Mouse (Mus musculus) naive thymus-derived CD4-positive, alpha-beta T cell, adult 2 months (primary cell): ENCODE measurements around the gene Map4k3.
A peak's percentile ranks its signal among the peaks of the same experiment; 100 is the strongest.
"Not testable (repeated sequence)": the region's sequence is repeated elsewhere in the genome, so short reads cannot be mapped to it uniquely, and the experiment has no call there.

ENCODE experiments used
- DNase-seq: peaks from one replicate; pipeline ENCODE4 v3.0.0-alpha.2; 2011; ENCODE audit warnings: low read depth

Gene Map4k3

GRCm38 (mm10) chr17:80568441-80568840, 159.8 kb downstream of the Map4k3 start:
- DNase-seq: no peak

- DNase-seq: peak; percentile 86
Observed at GRCm38 (mm10) chr17:80564611-80564924, 163.7 kb downstream of the Map4k3 start.

GRCm38 (mm10) chr17:80563762-80564610, 164.3 kb downstream of the Map4k3 start:
- peak; percentile 89 for DNase-seq

- DNase-seq: no peak
Observed at GRCm38 (mm10) chr17:80562792-80563191, 165.5 kb downstream of the Map4k3 start.

- peak; percentile 90 for DNase-seq
Observed at GRCm38 (mm10) chr17:80560669-80561401, 167.4 kb downstream of the Map4k3 start.

- DNase-seq: no peak
Observed at GRCm38 (mm10) chr17:80559745-80560144, 168.5 kb downstream of the Map4k3 start.

GRCm38 (mm10) chr17:80559050-80559449, 169.2 kb downstream of the Map4k3 start:
- DNase-seq: peak; percentile 83

- DNase-seq: no peak
Observed at GRCm38 (mm10) chr17:80558583-80558982, 169.7 kb downstream of the Map4k3 start.

- no peak for DNase-seq
Observed at GRCm38 (mm10) chr17:80557461-80557860, 170.8 kb downstream of the Map4k3 start.

GRCm38 (mm10) chr17:80553318-80554270, 174.7 kb downstream of the Map4k3 start:
- DNase-seq: peak; percentile 91

- DNase-seq: no peak
Observed at GRCm38 (mm10) chr17:80552653-80553052, 175.6 kb downstream of the Map4k3 start.

- DNase-seq: no peak
Observed at GRCm38 (mm10) chr17:80550981-80551380, 177.3 kb downstream of the Map4k3 start.

- DNase-seq: no peak
Observed at GRCm38 (mm10) chr17:80546846-80547245, 181.4 kb downstream of the Map4k3 start.

GRCm38 (mm10) chr17:80546227-80546626, 182.1 kb downstream of the Map4k3 start:
- no peak for DNase-seq

GRCm38 (mm10) chr17:80543646-80544045, 184.6 kb downstream of the Map4k3 start:
- no peak for DNase-seq

- DNase-seq: no peak
Observed at GRCm38 (mm10) chr17:80537136-80537535, 191.1 kb downstream of the Map4k3 start.

- no peak for DNase-seq
Observed at GRCm38 (mm10) chr17:80535633-80536032, 192.7 kb downstream of the Map4k3 start.

GRCm38 (mm10) chr17:80531351-80531750, 196.9 kb downstream of the Map4k3 start:
- not testable (repeated sequence) for DNase-seq
